Mouse (Mus musculus): Measurements from ENCODE around the gene Acer3.
A peak's percentile ranks its signal among the peaks of the same experiment; 100 is the strongest.

The Acer3 gene

DNA sequence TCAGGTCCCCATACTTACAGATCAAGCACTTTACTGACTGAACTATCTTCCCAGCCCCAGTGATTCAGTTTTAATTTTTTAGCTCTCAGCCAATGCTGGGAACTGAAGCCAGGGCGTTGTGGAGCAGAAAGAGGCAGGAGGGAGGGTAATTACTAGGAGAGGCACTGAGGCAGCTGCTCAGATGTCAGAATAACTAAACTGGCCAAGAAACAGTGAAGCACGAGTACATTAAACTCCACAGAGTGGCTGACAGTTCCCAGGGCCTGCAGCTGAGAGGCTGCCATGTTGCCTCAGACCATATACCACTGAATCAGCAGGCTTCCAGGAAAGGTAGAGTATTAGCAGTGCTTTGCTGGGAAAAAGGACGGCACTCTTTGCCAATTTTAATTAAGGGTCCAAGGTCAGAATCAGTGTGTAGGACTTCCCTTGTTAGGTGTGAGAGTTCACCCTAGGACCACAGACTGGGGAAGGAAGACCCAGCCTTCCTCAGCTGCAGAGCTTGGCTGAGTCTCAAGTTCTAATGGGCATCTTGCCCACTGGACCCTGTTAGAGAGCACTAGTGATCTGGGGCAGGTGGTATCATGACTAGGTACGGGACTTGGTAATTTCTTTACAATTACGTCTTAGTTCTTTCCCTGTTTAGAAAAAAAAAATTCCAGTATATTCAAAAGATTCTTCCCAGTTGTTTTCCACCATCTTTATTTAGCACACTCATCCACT, 11.8 kb upstream of the Acer3 start:
- DNase-seq (ENCODE audit: low read depth, low spot score): no peak

- DNase-seq (ENCODE audit: low read depth, low spot score): no peak
Measured at GRCm38 (mm10) chr7:98331932-98332331, 10.9 kb upstream of the Acer3 start.

GRCm38 (mm10) chr7:98330375-98331002, 9.5 kb upstream of the Acer3 start:
- DNase-seq (ENCODE audit: low read depth, low spot score): no peak

- DNase-seq (ENCODE audit: low read depth, low spot score): no peak
Measured at GRCm38 (mm10) chr7:98329651-98330374, 8.8 kb upstream of the Acer3 start.

- no peak for DNase-seq (ENCODE audit: low read depth, low spot score)
Measured at GRCm38 (mm10) chr7:98328311-98328710, 7.3 kb upstream of the Acer3 start.

DNA sequence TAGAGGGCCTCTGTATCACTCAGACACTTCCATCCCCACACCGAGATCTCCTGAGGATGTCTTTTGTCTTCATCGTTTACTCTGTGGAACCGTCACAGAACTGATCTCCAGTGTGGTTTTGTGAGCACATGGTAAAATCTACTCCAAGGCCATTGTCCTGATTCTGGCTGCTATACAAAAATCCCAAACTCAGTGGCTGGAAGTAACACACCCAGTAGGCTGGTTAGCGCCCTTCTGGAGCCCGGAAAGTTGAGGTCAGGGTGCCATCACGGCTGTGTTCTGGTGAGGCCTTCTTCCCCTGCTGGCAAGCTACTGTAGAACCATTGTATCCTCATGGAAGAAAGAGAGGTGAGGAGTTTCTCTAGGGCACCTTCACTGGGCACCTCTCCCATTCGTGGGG, 5.0 kb upstream of the Acer3 start:
- DNase-seq (ENCODE audit: low read depth, low spot score): no peak

DNA sequence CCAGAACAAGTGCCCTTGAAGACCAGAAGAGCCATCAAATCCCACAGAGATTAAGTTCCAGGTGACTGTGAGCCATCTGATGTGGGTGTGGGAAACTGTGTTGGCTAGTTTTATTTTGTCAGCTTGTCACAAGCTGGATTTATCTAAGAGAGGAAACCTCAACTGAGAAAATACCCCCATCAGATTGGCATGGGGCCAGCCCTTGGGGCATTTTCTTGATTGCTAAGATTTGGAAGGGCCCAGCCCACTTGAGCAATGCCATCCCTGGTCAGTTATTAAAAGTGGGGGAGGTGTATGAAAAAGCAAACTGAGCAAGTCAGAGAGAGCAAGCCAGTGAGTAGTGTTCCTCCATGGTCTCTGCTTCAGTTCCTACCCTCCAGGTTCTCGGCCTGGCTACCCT, 3.2 kb upstream of the Acer3 start:
- no peak for DNase-seq (ENCODE audit: low read depth, low spot score)

GRCm38 (mm10) chr7:98323288-98324019, 2.4 kb upstream of the Acer3 start:
- no peak for DNase-seq (ENCODE audit: low read depth, low spot score)

DNA sequence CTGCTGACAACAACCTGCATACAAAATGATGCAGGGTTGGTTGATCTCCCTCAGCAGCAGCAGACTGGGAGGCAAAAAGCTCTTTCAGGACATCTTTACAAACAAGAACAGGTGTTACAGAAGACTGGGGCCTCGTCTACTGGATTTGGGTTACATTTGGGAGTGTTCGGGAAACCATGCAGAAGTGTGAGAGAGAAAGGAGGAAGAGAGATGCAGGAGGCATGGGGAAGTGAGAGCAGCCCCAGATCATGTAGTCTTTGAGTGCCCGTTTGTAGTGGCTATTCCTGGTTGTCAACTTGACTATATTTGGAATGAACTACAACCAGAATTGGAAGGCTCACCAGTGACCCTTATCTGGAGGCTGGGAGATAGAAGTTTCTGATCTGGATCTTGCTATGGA, 1.4 kb upstream of the Acer3 start:
- DNase-seq (ENCODE audit: low read depth, low spot score): no peak

DNA sequence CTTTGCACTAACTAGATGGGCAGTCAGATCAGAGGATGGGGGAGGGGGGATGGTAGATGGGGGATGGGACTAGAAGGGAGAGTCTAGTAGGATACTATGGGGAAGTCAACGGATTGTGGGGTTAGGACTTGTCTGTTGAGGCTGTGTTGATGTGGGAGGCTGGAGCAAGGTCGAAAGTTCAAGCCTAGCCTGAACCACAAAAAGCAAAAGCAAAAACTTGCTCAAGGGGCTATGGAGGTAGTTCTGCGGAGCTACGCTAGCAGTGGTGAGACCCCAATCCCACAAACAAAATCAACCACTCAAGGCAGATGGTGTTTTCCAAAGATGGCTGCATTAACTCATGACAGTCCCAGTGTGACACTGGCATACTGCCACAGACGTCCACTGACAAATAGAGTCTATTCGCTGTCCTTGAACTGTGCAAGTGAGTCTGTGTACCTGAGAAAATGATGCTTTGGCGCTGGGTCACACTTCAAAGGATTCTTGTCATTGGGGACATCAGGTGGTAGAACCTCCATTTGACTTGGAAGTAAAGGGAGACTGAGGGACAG, 927 bp downstream of the Acer3 start:
- DNase-seq (ENCODE audit: low read depth, low spot score): no peak

DNA sequence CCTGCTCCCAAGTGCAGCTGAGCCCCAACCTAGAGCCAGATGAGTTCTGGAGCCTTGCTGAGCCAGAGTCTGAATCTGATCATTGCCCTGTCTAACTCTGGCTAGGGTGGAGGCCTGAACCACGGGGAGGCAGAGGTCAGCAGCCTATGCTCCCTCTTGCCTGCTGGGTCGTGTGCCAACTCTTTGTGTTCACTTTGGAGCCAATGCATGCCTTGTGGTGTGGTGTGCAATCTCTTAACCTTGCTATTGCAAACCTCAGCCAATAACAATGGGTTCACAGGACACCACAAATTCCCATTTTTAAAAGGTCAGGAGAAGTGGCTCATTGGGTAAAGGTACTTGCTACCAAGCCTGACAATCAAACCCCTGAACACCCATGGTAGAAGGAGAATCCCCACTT, 4.4 kb downstream of the Acer3 start:
- DNase-seq (ENCODE audit: low read depth, low spot score): no peak

DNA sequence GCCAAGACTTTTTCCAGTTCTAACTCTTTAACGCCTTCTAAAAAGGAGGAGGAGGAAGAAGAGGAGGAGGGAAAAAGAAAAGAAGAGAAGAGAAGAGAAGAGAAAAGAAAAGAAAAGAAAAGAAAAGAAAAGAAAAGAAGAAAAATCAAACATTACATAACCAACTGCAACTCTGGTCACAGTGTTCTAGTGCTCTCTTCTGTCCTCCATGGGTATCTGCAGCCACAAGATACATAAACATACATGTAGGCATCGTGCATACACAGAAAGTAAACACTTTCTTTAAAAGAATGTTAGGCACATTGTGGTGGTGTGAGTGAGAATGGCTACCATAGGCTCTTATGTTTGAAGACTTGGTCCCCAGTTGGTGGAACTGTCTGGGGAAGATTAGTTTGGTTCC, 5.9 kb downstream of the Acer3 start:
- no peak for DNase-seq (ENCODE audit: low read depth, low spot score)

GRCm38 (mm10) chr7:98312185-98312920, 8.7 kb downstream of the Acer3 start:
- no peak for DNase-seq (ENCODE audit: low read depth, low spot score)

- DNase-seq (ENCODE audit: low read depth, low spot score): no peak
Measured at GRCm38 (mm10) chr7:98310266-98310665, 10.7 kb downstream of the Acer3 start.

DNA sequence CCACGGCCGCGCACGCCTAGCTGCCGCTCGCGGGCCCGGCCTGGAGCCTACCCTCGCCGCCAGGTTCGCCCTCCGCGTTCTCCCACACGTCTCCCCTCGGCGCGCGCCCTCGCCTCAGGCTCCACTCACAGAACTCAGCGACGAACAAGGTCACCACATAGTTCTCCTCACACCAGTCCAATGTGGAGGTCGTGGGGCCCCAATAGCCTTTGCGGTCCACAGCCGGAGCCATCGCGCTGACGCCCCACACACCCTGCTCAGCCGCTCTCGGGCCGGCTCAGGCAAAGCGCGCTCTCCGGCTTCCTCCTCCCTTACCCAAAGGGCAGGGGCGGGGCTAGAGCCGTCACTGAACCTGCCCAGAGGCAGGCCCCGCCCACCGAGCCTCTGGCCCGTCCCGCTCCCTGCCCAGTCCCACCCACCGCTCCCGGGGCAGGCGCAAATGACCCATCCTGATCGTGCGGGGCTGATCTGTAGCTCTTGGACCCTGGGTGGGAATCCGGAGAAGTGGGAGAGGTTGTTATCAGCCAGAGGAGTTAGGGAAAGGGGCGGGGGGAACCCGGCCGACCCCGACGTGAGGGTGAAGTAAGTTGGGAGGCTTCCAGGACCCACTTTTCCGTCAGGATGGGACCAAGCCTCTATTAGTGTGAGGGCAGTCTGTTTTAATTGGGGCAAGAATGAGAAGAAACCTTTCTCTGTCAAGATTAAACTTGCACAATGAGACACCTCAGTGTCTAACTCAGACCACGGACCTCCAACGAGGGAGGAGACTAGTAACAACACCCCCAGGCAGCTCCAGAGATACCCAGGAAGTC, 11.6 kb downstream of the Acer3 start:
- peak; percentile 70 for DNase-seq (ENCODE audit: low read depth, low spot score)

- peak; percentile 13 for DNase-seq (ENCODE audit: low read depth, low spot score)
Measured at GRCm38 (mm10) chr7:98308607-98309218, 12.3 kb downstream of the Acer3 start.

GRCm38 (mm10) chr7:98307921-98308606, 12.9 kb downstream of the Acer3 start:
- no peak for DNase-seq (ENCODE audit: low read depth, low spot score)

DNA sequence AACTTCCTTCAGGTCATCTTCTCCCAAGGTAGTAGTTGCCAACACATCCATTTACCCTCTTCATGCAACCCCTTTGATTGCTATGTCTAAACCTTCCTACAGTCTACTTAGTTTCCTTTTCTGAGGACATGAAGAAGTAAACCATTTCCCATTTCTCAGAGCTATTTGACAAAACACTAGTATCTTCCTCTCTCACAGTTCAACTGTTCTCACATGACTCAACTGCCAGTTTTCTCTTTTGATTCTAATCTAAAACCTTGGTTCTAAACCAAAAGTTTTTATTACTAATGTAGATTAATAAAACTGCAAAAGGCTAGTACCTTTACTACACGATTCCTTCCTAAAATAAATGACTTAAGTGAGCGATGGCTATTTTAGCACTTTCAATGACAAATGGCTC, 13.6 kb downstream of the Acer3 start:
- no peak for DNase-seq (ENCODE audit: low read depth, low spot score)

- DNase-seq (ENCODE audit: low read depth, low spot score): no peak
Measured at GRCm38 (mm10) chr7:98292901-98293300, 28.1 kb downstream of the Acer3 start.

Data from WW6 (cell line).